Mouse (Mus musculus) embryonic facial prominence, embryonic 15.5 days (tissue): Measurements from ENCODE around the gene Gse1. TPM values are rescaled to one million over a fixed set of nuclear protein-coding genes. Genes with fewer than 3 reads are reported as not detected.

ENCODE experiments used
- ATAC-seq: fragments of 200-750 bp; cut with Nextera tagmentation; 2 replicates; pipeline ENCODE4 v1.8.0; 2017; ENCODE audit warnings: low read depth, moderate TSS enrichment; ENCODE audit not compliant: insufficient number of reproducible peaks, low FRiP score, low TSS enrichment
- H3K27ac ChIP-seq: fragments of 300-500 bp; sonication (generic); replicated peaks from 2 replicates; pipeline ENCODE4 v1.5.1; 2015; ENCODE audit warnings: mild to moderate bottlenecking, inconsistent platforms
- H3K27me3 ChIP-seq: fragments of 300-500 bp; sonication (generic); 2 replicates; pipeline ENCODE4 v1.6.1; 2015; ENCODE audit warnings: inconsistent platforms
- H3K36me3 ChIP-seq: fragments of 300-500 bp; sonication (generic); 2 replicates; pipeline ENCODE4 v1.6.1; 2015; ENCODE audit warnings: mild to moderate bottlenecking, inconsistent platforms
- H3K4me1 ChIP-seq: fragments of 300-500 bp; sonication (generic); 2 replicates; pipeline ENCODE4 v1.6.1; 2015; ENCODE audit warnings: inconsistent platforms
- H3K4me2 ChIP-seq: fragments of 300-500 bp; sonication (generic); replicated peaks from 2 replicates; pipeline ENCODE4 v1.6.1; 2015; ENCODE audit warnings: mild to moderate bottlenecking, inconsistent platforms
- H3K4me3 ChIP-seq: fragments of 300-500 bp; sonication (generic); replicated peaks from 2 replicates; pipeline ENCODE4 v1.5.1; 2015; ENCODE audit warnings: mild to moderate bottlenecking, inconsistent platforms
- H3K9ac ChIP-seq: fragments of 300-500 bp; sonication (generic); 2 replicates; pipeline ENCODE4 v1.6.1; 2015; ENCODE audit warnings: inconsistent platforms
- H3K9me3 ChIP-seq: fragments of 300-500 bp; sonication (generic); replicated peaks from 2 replicates; pipeline ENCODE4 v1.6.1; 2016; ENCODE audit warnings: inconsistent platforms
- WGBS: fragments of 180-500 bp; shearing (Covaris S2); methylation state at CpG from one replicate; pipeline ENCODE4 v1.1.7; 2015; 5-methylcytosine and 5-hydroxymethylcytosine counted together
- polyA plus RNA-seq: library from polyadenylated mRNA; unstranded; fragments of >200 nt; fragmentation: Nextera tagmentation; extraction: Ambion mirVana; gene quantifications from 2 replicates; pipeline ENCODE4 v1.2.1, GENCODE M21; 2015

Gene Gse1
- polyA plus RNA-seq, 1 experiment from 2014 or later, result 11.1 TPM

DNA sequence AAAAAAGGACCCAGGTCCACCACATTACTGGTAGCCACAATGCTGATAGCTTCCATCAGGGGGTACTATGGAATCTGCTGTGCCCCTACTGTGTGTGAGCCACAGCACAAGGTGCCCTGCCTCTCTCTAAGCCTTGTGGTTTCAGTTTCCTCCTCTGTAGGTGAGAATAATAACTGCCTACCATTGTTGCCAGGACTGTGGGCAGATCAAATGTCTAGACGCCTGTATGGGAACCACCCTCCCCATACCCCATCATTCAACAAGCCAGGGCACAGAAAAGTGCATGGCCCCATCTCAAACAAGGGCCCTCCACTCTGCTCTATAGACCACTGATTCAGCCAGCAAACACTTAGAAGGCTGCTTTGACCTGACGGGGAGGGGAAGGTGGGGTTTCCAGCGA is 168.5 kb downstream of the Gse1 start:
- Histone ChIP-seq H3K4me2 (no peak overlapping the region), H3K4me1 (peaks cover 66% of the 10 kb centered on the region), H3K27me3 (no peaks in the 10 kb centered on the region), H3K36me3 (no peaks in the 10 kb centered on the region), H3K27ac (no peak overlapping the region), H3K9me3 (no peaks in the 10 kb centered on the region), H3K9ac (no peak overlapping the region), H3K4me3 (no peak overlapping the region)
- WGBS, result 35% methylated on average over 3 of the region's 3 CpGs
- no peak for ATAC-seq

DNA sequence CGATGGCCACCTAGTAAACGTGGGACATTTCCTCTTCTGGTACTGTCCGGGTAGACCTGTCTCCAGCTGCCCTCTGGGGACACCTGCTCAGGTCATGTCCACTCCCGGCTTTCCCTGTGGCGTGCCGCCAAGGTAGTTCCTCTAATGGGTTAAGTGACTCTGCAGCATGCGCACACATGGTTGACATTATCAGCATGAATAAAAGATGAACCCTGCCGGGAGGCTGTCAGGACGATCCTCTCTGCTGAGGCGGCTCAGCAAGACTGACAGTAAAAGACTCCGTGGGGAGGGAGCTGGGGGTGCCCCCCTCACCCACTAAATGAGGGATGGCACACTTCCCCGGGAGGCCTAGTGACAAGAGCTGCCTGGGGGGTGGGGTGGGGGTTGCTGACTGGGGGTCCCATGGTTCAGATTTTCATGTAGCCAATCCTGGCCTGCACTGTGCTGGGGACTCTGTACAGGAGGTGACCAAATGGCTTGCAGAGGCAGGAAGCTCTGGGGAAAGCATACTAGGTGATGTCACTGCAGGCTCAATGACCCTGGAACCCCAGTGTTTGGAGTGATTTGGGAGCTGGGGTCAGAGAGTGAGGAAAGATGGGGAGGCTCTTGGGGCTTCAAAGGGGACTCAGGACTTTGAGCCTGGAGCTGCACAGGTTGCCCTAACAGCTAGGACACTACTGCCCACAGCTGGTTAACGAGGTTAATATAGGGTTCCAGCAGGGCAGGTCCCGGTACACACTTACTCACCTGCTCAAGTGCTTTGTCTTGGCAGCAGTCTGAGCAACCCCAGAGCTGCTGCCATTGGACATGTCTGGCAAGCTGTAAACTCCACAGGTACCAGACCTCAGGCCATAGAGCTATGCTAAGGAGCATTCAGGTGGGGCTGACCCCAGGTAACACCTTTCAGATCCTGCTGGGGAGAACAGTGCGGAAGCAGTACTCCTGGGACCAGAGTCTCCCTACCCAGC is 169.5 kb downstream of the Gse1 start:
- Histone ChIP-seq H3K4me3 (no peak overlapping the region), H3K27me3 (no peaks in the 10 kb centered on the region), H3K9ac (no peak overlapping the region), H3K36me3 (no peaks in the 10 kb centered on the region), H3K27ac (peak overlapping the region; percentile 36; the same call in 1 of the 2 replicates), H3K4me2 (no peak overlapping the region), H3K9me3 (no peaks in the 10 kb centered on the region), H3K4me1 (peaks cover 57% of the 10 kb centered on the region)
- no peak; the same call in 1 of the 2 replicates for ATAC-seq
- WGBS, result 36% methylated on average over 15 of the region's 15 CpGs

DNA sequence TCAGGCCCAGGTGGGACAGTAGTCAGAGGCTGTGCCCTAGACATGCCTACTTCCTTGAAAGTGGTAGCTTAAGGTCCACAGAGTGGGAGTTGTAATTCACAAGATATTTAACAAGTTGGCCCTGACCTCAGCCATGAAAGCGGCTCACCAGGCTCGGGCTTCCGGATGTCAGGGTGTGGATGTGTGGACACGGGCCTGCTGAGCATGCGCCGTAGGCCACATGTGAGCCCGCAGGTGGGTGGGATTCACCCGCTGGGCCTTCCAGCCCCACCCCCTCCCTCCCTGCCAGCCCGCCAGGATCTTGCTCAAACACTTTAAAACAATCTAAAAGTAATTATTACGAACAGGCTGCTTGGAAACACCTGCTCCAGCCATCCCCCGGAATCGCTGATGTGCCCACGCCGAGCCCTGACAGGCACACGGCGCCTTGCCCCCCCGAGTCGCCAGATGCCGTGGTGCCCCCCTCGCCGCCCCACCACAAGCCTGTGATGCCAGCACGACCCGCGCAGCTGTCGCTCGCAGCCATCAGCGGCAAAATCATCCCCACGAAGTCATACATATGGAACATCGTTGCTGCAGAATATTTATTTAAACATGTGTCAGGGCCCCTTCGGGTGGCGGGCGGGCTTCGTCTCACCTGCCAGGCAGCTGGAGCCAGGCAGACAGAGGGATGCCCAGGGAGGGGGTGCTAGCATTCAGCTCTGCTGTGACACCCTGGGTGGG is 171.1 kb downstream of the Gse1 start:
- peak; percentile 49; the same call in 1 of the 2 replicates for ATAC-seq
- Histone ChIP-seq H3K9me3 (no peaks in the 10 kb centered on the region), H3K27ac (no peak overlapping the region), H3K4me3 (no peak overlapping the region), H3K4me2 (peak overlapping the region; percentile 39), H3K9ac (no peak overlapping the region; the same call in 1 of the 2 replicates), H3K27me3 (no peaks in the 10 kb centered on the region), H3K4me1 (peaks cover 40% of the 10 kb centered on the region), H3K36me3 (no peaks in the 10 kb centered on the region)
- WGBS, result 36% methylated on average over 33 of the region's 33 CpGs

DNA sequence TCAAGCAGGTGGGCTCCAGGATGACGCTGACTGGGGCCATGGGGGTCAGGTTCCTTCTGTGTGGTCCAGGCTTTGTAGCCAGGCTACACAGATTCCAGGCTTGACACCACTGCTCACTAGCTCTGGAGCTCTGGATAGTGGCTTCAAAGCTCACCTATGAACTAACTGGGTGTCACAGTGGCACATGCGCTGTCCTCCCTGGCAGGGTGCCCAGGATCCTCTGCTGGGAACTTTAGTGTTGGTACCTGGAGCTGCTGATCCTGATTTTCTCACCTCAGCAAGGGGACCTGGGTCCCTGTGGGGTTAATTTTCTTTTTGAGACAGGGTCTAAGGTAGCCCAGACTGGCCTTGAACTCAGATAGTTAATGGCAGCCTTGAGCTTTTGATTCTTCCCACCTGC is 173.0 kb downstream of the Gse1 start:
- 83% methylated on average over 2 of the region's 2 CpGs for WGBS
- no peak overlapping the region for H3K27ac ChIP-seq
- H3K4me1 ChIP-seq, result peaks cover 37% of the 10 kb centered on the region
- H3K9me3 ChIP-seq, result no peaks in the 10 kb centered on the region
- no peak for ATAC-seq
- H3K4me2 ChIP-seq, result no peak overlapping the region
- no peak overlapping the region for H3K9ac ChIP-seq
- no peak overlapping the region for H3K4me3 ChIP-seq
- H3K36me3 ChIP-seq, result no peaks in the 10 kb centered on the region
- H3K27me3 ChIP-seq, result no peaks in the 10 kb centered on the region

DNA sequence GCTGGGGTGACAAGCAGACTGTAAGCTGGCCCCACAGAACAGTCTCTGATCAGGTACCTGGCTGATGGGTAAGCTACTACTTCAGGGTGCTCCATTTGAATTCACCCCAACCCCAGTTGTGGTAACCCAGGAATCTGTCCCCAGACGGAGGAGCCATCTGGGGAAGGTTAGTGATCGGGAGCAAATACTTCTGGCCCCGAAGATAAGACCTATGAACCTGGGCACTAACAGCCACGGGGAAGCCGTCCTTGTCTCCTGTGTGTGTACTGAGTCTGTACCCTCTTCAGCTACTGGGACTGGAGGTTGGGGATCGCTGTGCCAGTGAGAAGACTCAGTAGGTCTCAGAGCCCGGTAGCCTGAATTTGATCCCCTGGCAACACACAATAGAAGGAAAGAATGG is 173.5 kb downstream of the Gse1 start:
- H3K36me3 ChIP-seq, result no peaks in the 10 kb centered on the region
- H3K27me3 ChIP-seq, result no peaks in the 10 kb centered on the region
- H3K4me3 ChIP-seq, result no peak overlapping the region
- H3K4me1 ChIP-seq, result peaks cover 36% of the 10 kb centered on the region
- no peak for ATAC-seq
- no peaks in the 10 kb centered on the region for H3K9me3 ChIP-seq
- no peak overlapping the region for H3K9ac ChIP-seq
- H3K4me2 ChIP-seq, result no peak overlapping the region
- no peak overlapping the region for H3K27ac ChIP-seq
- 85% methylated on average over 7 of the region's 7 CpGs for WGBS

DNA sequence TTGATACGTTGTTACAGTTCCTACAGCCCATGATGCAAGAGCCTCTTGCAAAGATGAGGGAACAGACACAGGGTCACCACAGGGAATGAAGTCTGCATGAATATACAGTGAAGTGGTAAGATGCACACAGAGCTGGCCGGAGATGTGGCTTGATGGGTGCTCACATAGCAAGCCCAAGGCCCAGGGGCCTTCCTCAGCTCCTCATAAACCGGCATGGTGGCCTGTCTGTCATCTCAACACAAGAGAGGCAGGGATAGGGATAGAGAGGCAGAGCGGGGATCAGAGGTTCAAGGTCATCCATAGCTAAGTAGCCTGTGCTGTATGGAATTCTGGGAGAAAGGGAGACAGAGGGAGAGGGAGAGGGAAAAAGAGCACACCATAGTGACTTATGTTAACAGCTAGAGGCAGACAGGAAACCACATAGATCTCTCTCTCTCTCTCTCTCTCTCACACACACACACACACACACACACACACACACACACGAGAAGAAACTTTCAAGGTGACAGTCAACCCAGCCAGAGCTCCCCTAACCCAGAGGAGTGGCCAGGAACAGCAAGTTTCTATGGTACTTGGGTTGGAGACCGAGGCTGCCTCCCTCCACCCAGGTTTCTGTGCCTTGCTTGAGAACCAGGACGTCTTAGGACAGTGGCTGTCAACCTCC is 175.5 kb downstream of the Gse1 start:
- H3K9ac ChIP-seq, result no peak overlapping the region
- H3K4me2 ChIP-seq, result no peak overlapping the region
- H3K27me3 ChIP-seq, result no peaks in the 10 kb centered on the region
- WGBS, result 78% methylated on average over 7 of the region's 7 CpGs
- no peak for ATAC-seq
- H3K9me3 ChIP-seq, result no peaks in the 10 kb centered on the region
- no peaks in the 10 kb centered on the region for H3K36me3 ChIP-seq
- H3K4me3 ChIP-seq, result no peak overlapping the region
- H3K27ac ChIP-seq, result no peak overlapping the region
- H3K4me1 ChIP-seq, result peaks cover 36% of the 10 kb centered on the region

DNA sequence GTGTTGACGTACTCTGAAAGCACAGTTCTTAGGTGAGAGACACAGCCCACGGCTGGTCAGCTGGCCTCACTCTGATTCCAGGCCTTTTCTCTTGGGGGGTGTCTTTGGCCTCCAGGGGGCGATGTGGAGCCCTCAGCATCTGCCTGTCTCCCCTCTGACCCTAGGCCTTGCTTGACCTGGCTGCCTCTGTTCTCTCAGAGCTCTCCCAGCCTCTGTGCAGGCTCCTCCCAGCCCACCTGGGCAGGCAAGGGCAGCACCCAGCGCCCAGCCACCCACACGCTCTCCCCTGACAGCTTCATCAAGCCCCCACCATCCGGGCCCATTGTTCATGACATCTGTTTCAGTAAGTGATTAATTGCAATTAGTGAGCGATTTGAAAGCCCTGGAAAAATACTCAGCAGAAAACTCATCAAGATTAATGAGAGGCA is 176.4 kb downstream of the Gse1 start:
- WGBS, result 57% methylated on average over 7 of the region's 7 CpGs
- ATAC-seq, result no peak
- no peak overlapping the region for H3K27ac ChIP-seq

DNA sequence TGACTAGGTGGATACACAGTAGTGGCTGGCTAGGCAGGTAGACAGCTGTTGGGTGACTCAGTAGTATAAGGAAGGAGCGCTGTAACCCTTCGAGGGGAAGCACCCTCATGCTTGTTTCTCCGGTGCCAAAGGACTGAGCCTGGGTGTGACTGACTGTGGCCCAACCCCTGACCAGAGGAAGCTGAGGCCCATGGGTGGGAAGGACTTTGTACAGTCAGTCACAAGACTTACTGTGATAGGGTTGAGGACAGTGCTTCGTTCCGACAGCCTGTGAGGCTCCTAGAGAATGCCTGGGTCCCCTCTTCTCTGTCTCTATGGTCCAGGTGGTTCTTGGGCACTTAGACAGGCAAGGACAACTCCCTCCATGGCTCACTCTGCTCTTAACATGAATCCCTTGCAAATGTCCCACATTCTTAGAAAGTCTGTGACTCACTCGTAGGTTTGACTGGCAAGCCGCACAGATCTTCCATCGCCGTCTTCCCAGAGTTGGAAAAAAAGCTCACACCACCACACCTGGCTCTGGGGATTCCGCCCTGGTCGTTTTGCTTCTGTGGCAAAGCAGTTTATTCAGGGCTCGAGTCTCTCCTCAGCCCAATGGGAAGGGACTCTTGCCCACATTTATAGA is 177.9 kb downstream of the Gse1 start:
- 87% methylated on average over 12 of the region's 12 CpGs for WGBS
- no peak overlapping the region for H3K27ac ChIP-seq
- no peak overlapping the region for H3K9ac ChIP-seq
- ATAC-seq, result no peak
- H3K4me3 ChIP-seq, result no peak overlapping the region
- peaks cover 35% of the 10 kb centered on the region for H3K4me1 ChIP-seq
- no peak overlapping the region for H3K4me2 ChIP-seq
- no peaks in the 10 kb centered on the region for H3K36me3 ChIP-seq
- H3K9me3 ChIP-seq, result no peaks in the 10 kb centered on the region
- H3K27me3 ChIP-seq, result no peaks in the 10 kb centered on the region

More for the DNA sequence above, 176.4 kb downstream of the Gse1 start:
- H3K9me3 ChIP-seq, result no peaks in the 10 kb centered on the region
- no peak overlapping the region for H3K4me3 ChIP-seq
- no peaks in the 10 kb centered on the region for H3K27me3 ChIP-seq
- H3K9ac ChIP-seq, result no peak overlapping the region
- peaks cover 36% of the 10 kb centered on the region for H3K4me1 ChIP-seq
- no peak overlapping the region for H3K4me2 ChIP-seq
- H3K36me3 ChIP-seq, result no peaks in the 10 kb centered on the region

DNA sequence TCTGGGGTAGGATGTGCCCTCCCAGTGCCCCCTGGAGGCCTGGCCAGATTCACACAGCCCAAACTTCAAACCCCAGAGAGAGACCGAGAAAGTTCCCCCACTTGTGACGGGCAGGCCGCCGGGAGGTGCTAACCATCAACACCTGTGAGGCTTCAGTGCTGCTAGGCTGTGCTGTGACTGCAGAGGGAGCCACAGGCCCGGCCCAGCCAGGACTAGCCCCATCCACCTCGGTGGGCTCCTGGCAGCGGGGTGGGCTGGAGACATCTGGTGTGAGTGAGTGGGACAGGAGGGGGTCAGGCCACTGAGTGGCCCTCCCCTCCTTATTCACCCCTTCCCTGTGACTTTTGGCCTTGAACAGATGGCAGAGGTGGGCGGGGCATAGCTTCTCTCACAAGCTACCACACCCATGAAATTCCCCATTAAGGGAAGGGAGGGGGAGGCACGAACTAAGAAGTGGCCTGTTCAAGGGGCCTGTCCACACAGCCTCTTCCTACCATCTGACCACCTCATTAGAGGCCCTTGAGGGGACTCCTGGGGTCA is 179.5 kb downstream of the Gse1 start:
- no peak for ATAC-seq
- peaks cover 49% of the 10 kb centered on the region for H3K4me1 ChIP-seq
- H3K27me3 ChIP-seq, result no peaks in the 10 kb centered on the region
- no peak overlapping the region for H3K4me2 ChIP-seq
- no peak overlapping the region; the same call in 1 of the 2 replicates for H3K27ac ChIP-seq
- H3K36me3 ChIP-seq, result no peaks in the 10 kb centered on the region
- no peaks in the 10 kb centered on the region for H3K9me3 ChIP-seq
- H3K9ac ChIP-seq, result no peak overlapping the region
- WGBS, result 12% methylated on average over 9 of the region's 9 CpGs
- H3K4me3 ChIP-seq, result no peak overlapping the region

DNA sequence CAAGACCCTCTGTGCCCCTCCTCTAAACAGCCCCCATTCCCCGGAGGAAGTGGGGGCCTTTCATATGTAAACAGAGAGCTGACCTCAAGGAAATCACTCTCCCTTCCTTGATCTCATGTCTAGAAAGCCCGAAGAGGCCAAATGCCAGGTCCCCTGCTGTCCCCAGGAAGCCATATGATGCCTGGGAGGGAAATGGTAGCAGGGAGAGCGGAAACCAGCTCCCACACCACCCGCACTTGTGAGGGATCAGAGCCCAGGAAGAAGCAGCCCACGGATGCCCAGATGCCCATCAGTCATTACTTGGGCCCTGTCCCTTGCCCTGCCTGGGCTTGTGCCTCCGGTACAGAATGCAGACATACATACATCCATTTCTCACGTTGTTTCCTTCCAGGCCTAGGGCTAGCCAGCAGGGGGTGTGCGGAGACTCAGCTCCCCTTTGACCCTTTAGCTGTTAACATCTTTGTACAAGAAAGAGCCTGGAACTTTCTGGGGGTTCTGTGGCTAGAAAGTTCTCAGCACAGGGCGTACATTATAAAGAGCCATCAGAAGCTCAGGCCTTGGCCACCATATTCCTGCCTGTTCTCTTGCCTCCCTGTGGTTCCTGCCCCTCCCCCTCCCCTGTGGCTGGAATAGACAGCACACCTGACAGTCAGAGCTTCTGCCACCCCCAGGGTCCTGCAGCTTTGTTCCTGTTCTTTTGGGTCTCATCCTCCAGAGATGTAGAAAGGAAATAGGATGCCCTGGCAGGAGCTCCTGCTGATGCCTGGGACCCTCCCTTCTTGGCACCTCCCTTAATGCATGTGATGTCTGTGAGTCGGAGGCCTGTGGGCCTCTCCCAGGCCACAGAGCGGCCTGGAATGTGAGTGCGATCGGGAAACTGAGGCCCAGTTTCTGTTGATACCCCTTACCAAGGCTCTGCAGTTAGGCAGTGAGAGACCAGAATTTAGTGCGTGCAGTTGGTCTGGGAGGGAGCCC is 180.3 kb downstream of the Gse1 start:
- Histone ChIP-seq H3K4me3 (no peak overlapping the region), H3K36me3 (no peaks in the 10 kb centered on the region), H3K27me3 (no peaks in the 10 kb centered on the region), H3K9me3 (no peaks in the 10 kb centered on the region), H3K27ac (0 out of 2 replicates have a peak overlapping the region, but pooled peaks have one; percentile 17), H3K4me1 (peaks cover 57% of the 10 kb centered on the region), H3K9ac (no peak overlapping the region), H3K4me2 (no peak overlapping the region)
- ATAC-seq, result no peak
- 41% methylated on average over 14 of the region's 14 CpGs for WGBS
